Mouse (Mus musculus) kidney, postnatal 4 days (tissue): ENCODE measurements around the gene Sv2a.

ENCODE experiments used
- DNase-seq, 2 experiments: peaks; one replicate each; pipeline ENCODE4 v3.0.0; 2021; ENCODE audit warnings: mixed read lengths in 2 of 2

Sv2a gene

GRCm38 (mm10) chr3:96180727-96181477 is at the start of gene Sv2a:
TSS of gene Sv2a (plus strand) at chr3:96181151.
- DNase-seq, result peak; percentile 77 to 81

DNA sequence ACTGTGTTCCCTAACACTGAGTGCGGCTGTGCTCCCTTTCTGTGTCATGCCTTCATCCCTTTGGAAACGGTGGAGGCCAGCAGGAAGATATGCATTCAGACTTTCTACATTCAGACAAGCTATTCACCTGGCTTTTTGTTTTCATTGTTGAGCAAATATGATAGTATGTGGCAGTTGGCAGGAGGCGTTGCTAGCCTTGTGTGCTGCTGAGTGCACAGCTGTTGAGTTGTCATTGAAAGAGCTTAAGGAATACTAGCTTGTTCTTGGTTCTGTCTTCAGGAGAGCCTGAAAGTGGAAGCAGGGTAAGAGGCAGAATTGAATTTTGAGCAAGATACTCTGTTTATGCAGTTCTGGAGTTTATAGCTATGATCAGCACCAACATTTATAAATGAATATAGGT is 48.5 kb upstream of the Sv2a start:
- DNase-seq, result no peak

DNA sequence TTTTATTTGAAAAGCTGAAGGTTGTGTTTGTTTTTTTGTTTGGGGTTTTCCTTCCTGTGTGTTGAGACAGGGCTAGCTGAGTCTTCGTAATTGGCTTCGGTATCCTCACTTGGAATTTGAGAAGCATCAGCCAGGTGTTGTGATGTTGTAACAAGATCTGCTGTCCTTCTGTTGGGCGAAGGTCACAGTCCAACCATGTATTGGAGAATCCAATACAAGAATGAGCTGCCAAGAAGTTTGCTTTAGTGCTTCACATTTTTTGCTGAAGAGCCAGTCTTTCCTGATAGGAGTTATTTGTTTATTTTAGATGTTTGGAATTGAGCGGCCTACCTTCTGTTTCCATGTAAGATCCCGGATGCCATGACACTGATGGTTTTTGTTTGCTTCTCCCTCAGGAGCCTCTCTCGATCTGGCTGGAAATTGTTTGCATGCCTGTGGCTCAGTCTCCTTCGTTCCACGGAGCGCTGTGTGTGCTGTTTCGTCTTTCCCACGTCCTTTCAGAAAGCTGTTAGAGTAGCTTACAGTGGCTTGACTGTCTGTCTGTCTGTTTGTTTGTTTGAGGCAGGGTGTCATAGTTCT is 47.5 kb upstream of the Sv2a start:
- DNase-seq, result peak in 1 of 2 experiments; percentile 9

DNA sequence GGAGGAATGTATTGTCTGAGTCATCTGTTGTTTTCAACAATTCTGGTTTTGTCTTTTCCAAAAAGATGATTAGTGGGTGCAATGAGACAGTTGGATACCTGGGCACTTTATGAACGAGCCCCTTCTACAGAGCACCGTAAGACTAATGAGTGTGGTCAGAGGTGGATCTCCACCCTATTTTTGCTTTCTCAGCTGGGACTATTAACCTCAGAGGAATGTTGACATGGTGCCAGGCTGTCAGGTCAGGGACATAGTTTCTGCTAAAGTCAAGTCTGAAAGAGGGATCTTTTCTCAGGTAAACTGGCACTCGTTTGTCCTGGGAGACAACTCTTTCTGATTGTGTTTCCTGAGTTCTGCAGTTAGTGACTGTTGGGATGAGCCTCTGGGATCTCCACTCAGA is 45.9 kb upstream of the Sv2a start:
- DNase-seq, result peak; percentile 22 to 40

DNA sequence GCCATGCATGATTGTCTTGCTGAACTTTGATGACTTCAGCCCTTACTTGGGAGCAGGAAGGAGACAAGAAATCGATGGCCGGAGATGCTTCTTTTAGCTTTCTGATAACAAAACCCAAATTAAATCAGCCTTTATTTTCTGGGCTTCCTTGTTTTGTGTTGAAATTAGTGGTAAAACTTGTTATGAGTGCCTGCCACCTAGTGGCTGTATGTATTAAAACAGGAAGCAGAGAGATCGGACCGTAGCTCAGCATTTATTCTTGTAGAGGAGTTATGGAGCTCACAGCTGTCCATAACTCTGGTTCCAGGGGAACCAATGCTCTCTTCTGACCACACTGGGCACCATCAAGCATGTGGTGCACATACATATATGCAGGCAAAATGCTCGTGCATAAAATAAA is 33.0 kb upstream of the Sv2a start:
- DNase-seq, result peak; percentile 34 to 52

DNA sequence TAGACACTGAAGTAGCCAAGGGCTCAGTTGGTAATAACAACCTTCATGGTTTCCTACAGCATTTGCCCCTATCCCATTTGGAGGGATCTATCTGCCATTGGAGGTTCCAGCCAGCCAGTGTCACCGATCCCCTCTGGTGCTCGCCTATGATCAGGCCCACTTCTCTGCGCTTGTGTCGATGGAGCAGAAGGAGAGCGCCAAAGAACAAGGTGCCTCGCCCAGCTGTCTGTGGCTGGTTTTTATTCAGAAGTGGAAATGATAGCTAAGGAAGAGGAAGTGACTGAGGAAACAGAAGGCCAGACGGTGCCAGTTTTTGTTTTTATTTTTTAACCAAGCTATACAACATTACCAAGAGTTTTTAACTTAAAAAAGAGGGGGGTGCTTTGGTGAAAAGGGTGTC is 29.1 kb upstream of the Sv2a start:
- DNase-seq, result no peak

DNA sequence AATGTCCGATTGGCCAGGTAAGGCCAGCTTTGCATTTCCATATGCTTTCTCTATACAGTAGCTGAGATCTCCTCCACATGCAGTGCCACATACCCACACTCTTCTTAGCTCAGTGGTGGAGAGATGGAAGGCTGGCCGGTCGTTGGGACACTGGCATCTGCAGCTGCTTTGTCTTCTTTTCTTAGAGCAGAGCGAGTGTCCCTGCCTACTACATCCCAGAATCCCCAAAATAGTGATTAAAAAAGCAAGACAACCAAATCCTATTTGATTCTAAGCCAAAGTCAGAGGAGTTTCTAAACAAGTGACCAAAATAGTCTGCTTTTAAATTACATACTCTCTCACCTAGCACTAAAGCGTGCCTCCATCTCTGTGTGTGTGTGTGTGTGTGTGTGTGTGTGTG is 28.3 kb upstream of the Sv2a start:
- DNase-seq, result no peak

- no peak for DNase-seq
These were observed 25.4 kb upstream of the Sv2a start for GRCm38 (mm10) chr3:96155501-96155900.

DNA sequence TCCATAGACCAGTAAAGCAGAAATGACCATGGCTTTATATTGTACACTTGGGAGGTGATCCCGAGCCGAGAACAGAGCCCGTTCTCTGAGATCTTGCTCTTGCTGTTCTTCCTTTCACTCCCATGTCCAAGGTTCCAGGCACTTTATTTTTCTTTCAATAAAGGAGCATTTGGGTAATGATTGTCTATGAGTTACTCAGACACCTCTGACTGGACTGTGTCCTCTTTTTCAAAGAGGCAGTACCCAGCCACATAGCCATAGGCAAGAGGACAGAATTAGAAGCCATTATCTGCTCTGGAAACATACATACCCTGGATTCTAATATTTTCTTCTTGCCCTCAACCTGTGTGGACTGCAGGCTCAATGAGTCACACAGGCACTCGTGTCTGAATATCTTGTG is 21.1 kb upstream of the Sv2a start:
- no peak for DNase-seq

- DNase-seq, result peak; percentile 50 to 70
These were observed 20.6 kb upstream of the Sv2a start for GRCm38 (mm10) chr3:96160222-96160802.

- DNase-seq, result peak; percentile 80 to 88
These were observed 20.0 kb upstream of the Sv2a start for GRCm38 (mm10) chr3:96160803-96161516.

DNA sequence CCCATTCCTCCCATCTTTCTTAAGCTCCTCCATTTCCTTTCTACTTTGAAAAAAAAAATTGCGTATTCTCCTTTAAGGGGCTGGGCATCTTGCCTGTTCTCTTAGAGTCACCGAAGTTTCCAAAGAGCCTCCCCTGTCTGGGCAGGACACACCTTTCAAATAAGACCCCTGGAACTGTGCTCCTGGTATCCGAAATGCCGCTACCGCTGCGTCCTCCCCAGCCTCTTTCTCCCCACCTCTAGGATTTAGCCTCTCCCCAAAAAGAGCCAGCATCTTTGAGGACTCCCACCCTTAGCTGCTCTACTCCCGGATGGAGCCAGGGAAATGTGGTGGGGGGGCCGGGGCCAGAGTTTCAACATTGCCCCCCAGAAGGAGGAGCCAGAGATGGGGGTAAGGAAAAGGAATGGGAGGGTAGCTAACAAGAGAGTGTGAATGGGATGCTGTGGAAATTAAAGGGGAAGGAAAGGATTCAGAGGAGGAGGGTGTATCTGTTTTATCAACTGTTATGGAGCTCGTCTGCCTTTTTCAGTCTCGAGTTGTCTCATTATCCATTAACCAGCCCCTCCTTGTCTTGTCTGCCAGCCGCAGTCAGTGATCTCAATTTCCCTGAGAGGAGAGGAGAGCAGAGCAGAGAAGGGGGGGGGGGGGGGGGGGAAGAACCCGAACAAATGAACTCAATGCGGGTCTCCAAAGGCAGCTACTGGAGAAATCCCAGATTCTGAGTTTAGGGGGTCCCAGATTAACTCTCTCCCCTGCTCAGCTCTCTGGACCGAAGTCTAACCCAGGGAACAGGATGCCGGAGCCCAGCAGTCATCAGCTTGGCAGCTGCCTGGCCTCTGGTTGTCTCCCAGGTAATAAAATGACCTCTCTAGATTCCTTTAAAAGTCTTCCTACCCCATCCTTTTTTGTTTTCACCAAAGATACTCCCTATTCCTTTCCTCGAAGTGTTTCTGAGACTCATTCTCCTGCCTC is 18.8 kb upstream of the Sv2a start, which contains the start of gene Mtmr11:
TSS of gene Mtmr11 (plus strand) at position 136 of the 972 bp plus-strand sequence.
- peak; percentile 54 to 64 for DNase-seq

- DNase-seq, result no peak
These were observed 17.9 kb upstream of the Sv2a start for GRCm38 (mm10) chr3:96163040-96163439.

DNA sequence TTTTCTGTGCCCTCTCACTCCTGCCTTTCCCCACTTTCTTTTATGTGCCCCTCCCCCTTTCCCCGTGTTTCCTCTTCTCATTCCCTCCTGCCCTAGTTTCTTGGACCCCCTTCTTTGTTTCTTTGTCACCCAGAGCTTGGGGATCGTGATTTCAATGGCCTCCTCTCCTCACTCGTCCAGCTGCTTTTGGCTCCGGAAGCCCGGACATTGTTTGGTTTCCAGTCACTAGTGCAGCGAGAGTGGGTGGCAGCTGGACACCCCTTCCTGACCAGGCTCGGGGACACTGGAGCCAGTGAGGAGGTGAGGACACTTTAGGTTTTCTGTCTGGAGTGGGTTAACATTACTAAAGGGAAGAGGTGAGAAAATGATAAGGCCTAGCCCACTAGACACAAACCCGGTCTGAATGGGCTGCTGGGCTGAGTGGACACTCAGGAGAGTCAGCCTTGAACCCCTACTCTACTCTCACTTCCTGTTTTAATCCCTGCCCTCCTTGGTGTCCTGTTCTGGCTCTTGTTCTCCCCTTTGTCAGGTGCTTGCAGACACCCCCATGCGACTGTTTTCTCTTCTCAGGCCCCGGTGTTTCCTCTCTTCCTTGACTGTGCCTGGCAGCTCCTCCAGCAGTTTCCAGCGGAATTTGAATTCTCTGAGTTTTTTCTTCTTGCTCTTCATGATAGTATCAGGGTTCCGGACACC is 12.3 kb upstream of the Sv2a start:
- DNase-seq, result no peak

DNA sequence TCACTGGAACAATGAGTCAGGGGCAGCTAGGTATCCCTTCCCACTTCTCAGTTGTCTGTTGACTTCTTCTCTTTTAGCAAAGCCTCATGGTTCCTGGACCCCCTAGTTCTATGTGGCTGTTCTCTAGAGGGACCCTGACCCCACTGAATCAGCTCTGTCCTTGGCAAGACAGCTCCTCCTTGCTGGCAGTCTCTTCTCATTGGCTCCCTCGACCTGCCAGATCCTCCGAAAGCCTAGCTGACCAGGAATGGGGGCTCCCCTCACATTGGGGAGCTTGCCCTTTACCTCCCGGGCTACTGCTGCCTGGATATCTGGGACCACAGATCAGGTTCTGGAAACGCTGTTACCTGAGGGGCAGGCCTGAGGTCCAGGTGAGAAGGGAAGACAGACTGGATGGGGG is 10.7 kb upstream of the Sv2a start:
- no peak for DNase-seq

DNA sequence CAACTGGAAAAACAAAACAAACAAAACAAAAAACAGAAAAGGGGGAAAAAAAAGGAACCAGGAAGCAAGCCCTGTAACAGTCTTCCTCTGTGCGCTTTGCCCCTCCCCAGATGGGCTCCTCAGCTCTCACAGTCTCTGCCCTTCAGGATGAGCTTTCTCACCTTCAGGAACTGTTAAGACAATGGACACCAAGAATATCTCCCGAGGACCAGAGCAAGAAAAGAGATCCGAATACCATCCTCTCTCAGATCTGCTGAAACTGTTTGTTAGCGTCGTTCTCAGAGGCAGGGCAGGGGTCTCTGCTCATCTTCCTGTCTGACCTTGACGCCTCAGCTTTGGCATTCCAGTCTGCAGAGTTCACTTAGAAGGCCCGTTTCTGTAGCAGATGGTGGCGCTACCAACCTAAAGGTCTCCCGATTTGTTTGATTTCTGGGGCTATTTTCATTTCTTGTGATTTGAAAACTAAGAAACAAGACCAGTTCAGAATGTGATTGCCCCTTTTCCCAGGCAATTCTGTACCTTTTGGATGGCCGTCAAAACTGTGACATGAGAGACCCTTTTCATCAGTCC is 9.9 kb upstream of the Sv2a start:
- no peak for DNase-seq

DNA sequence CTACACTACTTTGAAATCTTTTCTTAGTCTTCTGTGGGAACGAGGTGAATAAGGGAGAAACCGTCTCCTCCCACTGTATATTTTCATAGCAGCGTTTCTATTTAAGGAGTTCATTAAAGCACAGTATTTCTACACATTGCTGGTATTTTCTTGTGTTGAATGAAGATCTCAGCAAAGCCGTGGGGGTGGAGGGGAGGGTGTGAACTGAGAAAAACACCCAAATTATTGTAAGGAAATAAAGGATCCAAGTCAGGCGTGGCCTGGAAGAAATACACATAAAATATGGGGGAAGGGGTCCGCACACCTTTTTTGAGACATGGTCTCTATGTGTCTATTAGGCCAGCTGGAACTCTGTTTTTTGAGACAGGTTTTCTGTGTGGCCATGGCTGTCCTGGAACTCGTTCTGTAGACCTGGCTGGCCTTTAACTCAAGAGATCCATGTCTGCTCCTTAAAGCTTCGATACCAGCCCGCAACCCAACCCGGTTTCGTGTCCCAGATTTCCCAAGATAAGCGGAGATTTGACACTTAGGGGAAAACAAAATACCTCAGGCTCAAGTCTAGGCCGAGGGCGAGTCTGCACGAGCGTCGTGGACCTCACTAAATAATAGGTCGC is 9.3 kb upstream of the Sv2a start:
- DNase-seq, result no peak

DNA sequence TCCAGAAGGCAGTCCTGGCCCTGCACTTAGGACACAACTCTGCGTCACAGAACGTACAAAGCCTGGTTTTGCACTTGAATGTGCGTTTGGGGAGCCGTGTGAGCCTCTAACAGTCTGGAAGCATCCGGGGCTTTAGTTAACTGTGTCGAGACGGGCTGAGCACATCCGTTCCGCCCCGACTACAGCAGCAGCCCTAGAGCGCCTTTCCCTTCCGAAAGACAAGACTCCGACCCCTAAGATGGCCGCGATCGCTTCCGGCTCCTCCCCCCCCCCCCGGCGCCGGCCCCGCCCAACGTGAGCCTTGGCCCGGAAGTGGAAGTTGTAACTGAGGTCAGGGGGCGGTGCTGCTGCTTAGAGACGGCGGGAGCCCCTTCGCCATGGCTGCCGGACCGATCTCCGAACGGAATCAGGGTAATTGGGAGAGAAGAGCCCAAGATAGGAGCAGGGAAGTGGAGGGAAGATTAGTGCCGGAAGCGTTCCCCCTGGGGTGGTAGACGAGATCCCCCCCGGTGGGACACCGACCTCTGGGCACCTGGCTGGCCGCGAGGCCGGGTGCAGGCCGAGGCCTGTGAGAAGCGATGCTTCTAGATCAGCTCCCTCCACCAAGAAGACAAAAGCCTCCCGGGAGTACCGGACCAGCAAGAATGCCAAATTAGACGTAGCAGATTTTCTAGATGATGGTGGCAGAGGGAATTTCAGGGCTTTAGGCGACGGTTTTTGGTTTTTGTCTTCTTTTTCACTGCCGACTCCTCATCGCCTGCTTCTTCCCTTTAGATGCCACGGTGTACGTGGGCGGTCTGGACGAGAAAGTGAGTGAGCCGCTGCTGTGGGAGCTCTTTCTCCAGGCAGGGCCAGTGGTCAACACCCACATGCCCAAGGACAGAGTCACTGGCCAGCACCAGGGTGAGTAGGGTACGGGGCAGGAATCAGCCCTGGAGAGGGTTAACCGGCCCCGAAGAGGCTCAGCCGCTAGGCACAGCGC is 8.5 kb upstream of the Sv2a start, which contains the start of gene Sf3b4:
TSS of gene Sf3b4 (plus strand) at position 136 of the 982 bp plus-strand sequence.
- DNase-seq, result peak; percentile 88 to 93

GRCm38 (mm10) chr3:96173185-96173584 is 7.8 kb upstream of the Sv2a start:
- no peak for DNase-seq
